Mouse (Mus musculus) embryonic facial prominence, embryonic 10.5 days (tissue): Measurements from ENCODE around the gene Gm20441. TPM values are rescaled to one million over a fixed set of nuclear protein-coding genes. Genes with fewer than 3 reads are reported as not detected.
A peak's percentile ranks its signal among the peaks of the same experiment; 100 is the strongest.

Source experiments
- DNase-seq: peaks from one replicate; pipeline ENCODE4 v3.0.0-alpha.2; 2017; ENCODE audit warnings: low spot score
- H3K27ac ChIP-seq: fragments of 300-500 bp; sonication (generic); replicated peaks from 2 replicates; pipeline ENCODE4 v1.5.1; 2016; ENCODE audit warnings: mild to moderate bottlenecking
- H3K27me3 ChIP-seq: fragments of 300-500 bp; sonication (generic); replicated peaks from 2 replicates; pipeline ENCODE4 v1.6.1; 2016; ENCODE audit warnings: low read depth, mild to moderate bottlenecking; ENCODE audit not compliant: poor library complexity, severe bottlenecking
- H3K36me3 ChIP-seq: fragments of 300-500 bp; sonication (generic); replicated peaks from 2 replicates; pipeline ENCODE4 v1.6.1; 2016; ENCODE audit warnings: mild to moderate bottlenecking, moderate library complexity
- H3K4me1 ChIP-seq: fragments of 300-500 bp; sonication (generic); 2 replicates; pipeline ENCODE4 v1.6.1; 2016
- H3K4me3 ChIP-seq: fragments of 300-500 bp; sonication (generic); 2 replicates; pipeline ENCODE4 v1.5.1; 2016; ENCODE audit warnings: mild to moderate bottlenecking, moderate library complexity
- H3K9me3 ChIP-seq: fragments of 300-500 bp; sonication (generic); 2 replicates; pipeline ENCODE4 v1.6.1; 2016; ENCODE audit warnings: mild to moderate bottlenecking
- WGBS: fragments of 180-500 bp; shearing (Covaris S2); methylation state at CpG from one replicate; pipeline ENCODE4 v1.1.7; 2016; 5-methylcytosine and 5-hydroxymethylcytosine counted together
- polyA plus RNA-seq: library from polyadenylated mRNA; unstranded; fragments of >200 nt; fragmentation: Nextera tagmentation; extraction: Ambion mirVana; gene quantifications from 2 replicates; pipeline ENCODE4 v1.2.1, GENCODE M21; 2016

Gene Gm20441
- polyA plus RNA-seq: not detected in 2 replicates

GRCm38 (mm10) chr10:75780769-75781578, at the start of gene Gm20441, which contains the start of gene Gstt3:
Gm20441 (minus strand) TSS chr10:75780954.
Gstt3 (minus strand) TSS chr10:75781414.
- WGBS: 2% methylated on average over 28 of the region's 28 CpGs

GRCm38 (mm10) chr10:75830275-75830670, 49.5 kb upstream of the Gm20441 start:
- Histone ChIP-seq H3K4me3 (no peak overlapping the region), H3K9me3 (no peaks in the 10 kb centered on the region), H3K27me3 (peaks cover 29% of the 10 kb centered on the region), H3K4me1 (peaks cover 23% of the 10 kb centered on the region), H3K27ac (no peak overlapping the region), H3K36me3 (no peaks in the 10 kb centered on the region)
- WGBS: 89% methylated on average over 2 of the region's 2 CpGs
- DNase-seq: no peak

More at GRCm38 (mm10) chr10:75780769-75781578, at the start of gene Gm20441, which contains the start of gene Gstt3:
- H3K4me3 ChIP-seq: peak within 1 kb of the TSS; percentile 59
- H3K27ac ChIP-seq: 0 out of 2 replicates have a peak within 1 kb of the TSS, but pooled peaks have one; percentile 11
- peaks cover 20% of the 10 kb centered on the region for H3K4me1 ChIP-seq
- no peaks in the 10 kb centered on the region for H3K36me3 ChIP-seq
- peaks cover 46% of the 10 kb centered on the region for H3K27me3 ChIP-seq
- peak; percentile 74 for DNase-seq
- no peaks in the 10 kb centered on the region for H3K9me3 ChIP-seq

- 72% methylated on average over 2 of the region's 2 CpGs for WGBS
- peak; percentile 6 for DNase-seq
- no peaks in the 10 kb centered on the region for H3K9me3 ChIP-seq
Measured at GRCm38 (mm10) chr10:75829529-75830274, 48.9 kb upstream of the Gm20441 start.

GRCm38 (mm10) chr10:75828500-75828931, 47.8 kb upstream of the Gm20441 start:
- DNase-seq: no peak

More at GRCm38 (mm10) chr10:75829529-75830274, 48.9 kb upstream of the Gm20441 start:
- H3K4me1 ChIP-seq: peaks cover 19% of the 10 kb centered on the region
- no peaks in the 10 kb centered on the region for H3K36me3 ChIP-seq
- peaks cover 28% of the 10 kb centered on the region for H3K27me3 ChIP-seq
- no peak overlapping the region for H3K4me3 ChIP-seq
- no peak overlapping the region for H3K27ac ChIP-seq

GRCm38 (mm10) chr10:75827668-75828360, 47.1 kb upstream of the Gm20441 start:
- whole genome bisulfite sequencing: 93% methylated on average over 4 of the region's 4 CpGs
- peaks cover 9% of the 10 kb centered on the region for H3K27me3 ChIP-seq
- no peak for DNase-seq
- H3K4me1 ChIP-seq: peaks cover 3% of the 10 kb centered on the region; the same call in 1 of the 2 replicates
- H3K9me3 ChIP-seq: no peaks in the 10 kb centered on the region
- H3K4me3 ChIP-seq: no peak overlapping the region
- no peak overlapping the region for H3K27ac ChIP-seq
- H3K36me3 ChIP-seq: no peaks in the 10 kb centered on the region

More at GRCm38 (mm10) chr10:75828500-75828931, 47.8 kb upstream of the Gm20441 start:
- no peak overlapping the region for H3K27ac ChIP-seq
- no peaks in the 10 kb centered on the region for H3K36me3 ChIP-seq
- H3K4me1 ChIP-seq: peaks cover 7% of the 10 kb centered on the region
- H3K27me3 ChIP-seq: peaks cover 16% of the 10 kb centered on the region
- H3K4me3 ChIP-seq: no peak overlapping the region
- H3K9me3 ChIP-seq: no peaks in the 10 kb centered on the region

GRCm38 (mm10) chr10:75824530-75824929, 43.8 kb upstream of the Gm20441 start:
- WGBS: 86% methylated on average over 4 of the region's 4 CpGs
- Histone ChIP-seq H3K27me3 (no peaks in the 10 kb centered on the region), H3K27ac (no peak overlapping the region), H3K36me3 (no peaks in the 10 kb centered on the region), H3K4me1 (no peaks in the 10 kb centered on the region), H3K9me3 (no peaks in the 10 kb centered on the region), H3K4me3 (no peak overlapping the region)
- no peak for DNase-seq

- Histone ChIP-seq H3K9me3 (no peaks in the 10 kb centered on the region), H3K27me3 (no peaks in the 10 kb centered on the region), H3K27ac (no peak overlapping the region), H3K4me1 (no peaks in the 10 kb centered on the region), H3K36me3 (no peaks in the 10 kb centered on the region), H3K4me3 (no peak overlapping the region)
- WGBS: 92% methylated on average over 1 of the region's 1 CpGs
- DNase-seq: no peak
Measured at GRCm38 (mm10) chr10:75823782-75824181, 43.0 kb upstream of the Gm20441 start.

- Histone ChIP-seq H3K27ac (no peak within 1 kb of the TSS), H3K4me3 (no peak within 1 kb of the TSS), H3K9me3 (no peaks in the 10 kb centered on the region), H3K27me3 (no peaks in the 10 kb centered on the region), H3K4me1 (no peaks in the 10 kb centered on the region), H3K36me3 (no peaks in the 10 kb centered on the region)
- no peak for DNase-seq
- WGBS: 94% methylated on average over 2 of the region's 2 CpGs
Measured at GRCm38 (mm10) chr10:75822443-75822842, 41.7 kb upstream of the Gm20441 start, which contains the start of gene Gstt4. Gstt4 (minus strand) TSS chr10:75822543.

GRCm38 (mm10) chr10:75819882-75820281, 39.1 kb upstream of the Gm20441 start:
- H3K4me3 ChIP-seq: no peak overlapping the region
- H3K27ac ChIP-seq: no peak overlapping the region
- no peaks in the 10 kb centered on the region for H3K27me3 ChIP-seq
- WGBS: 85% methylated on average over 5 of the region's 5 CpGs
- H3K9me3 ChIP-seq: no peaks in the 10 kb centered on the region
- DNase-seq: no peak
- no peaks in the 10 kb centered on the region for H3K36me3 ChIP-seq
- no peaks in the 10 kb centered on the region for H3K4me1 ChIP-seq

GRCm38 (mm10) chr10:75818641-75819040, 37.9 kb upstream of the Gm20441 start:
- no peak for DNase-seq
- no peak overlapping the region for H3K4me3 ChIP-seq
- no peaks in the 10 kb centered on the region for H3K4me1 ChIP-seq
- no peak overlapping the region for H3K27ac ChIP-seq
- H3K27me3 ChIP-seq: no peaks in the 10 kb centered on the region
- no peaks in the 10 kb centered on the region for H3K36me3 ChIP-seq
- 60% methylated on average over 10 of the region's 10 CpGs for WGBS
- no peaks in the 10 kb centered on the region for H3K9me3 ChIP-seq

GRCm38 (mm10) chr10:75804217-75804616, 23.5 kb upstream of the Gm20441 start:
- H3K36me3 ChIP-seq: no peaks in the 10 kb centered on the region
- peaks cover 12% of the 10 kb centered on the region; the same call in 1 of the 2 replicates for H3K27me3 ChIP-seq
- 64% methylated on average over 2 of the region's 2 CpGs for WGBS
- no peak for DNase-seq
- H3K4me1 ChIP-seq: no peaks in the 10 kb centered on the region
- no peak overlapping the region for H3K4me3 ChIP-seq
- H3K27ac ChIP-seq: no peak overlapping the region
- H3K9me3 ChIP-seq: no peaks in the 10 kb centered on the region

GRCm38 (mm10) chr10:75798176-75798696, 17.5 kb upstream of the Gm20441 start, which contains the start of gene Gstt1:
Gstt1 (minus strand) TSS chr10:75798584.
- 3% methylated on average over 18 of the region's 18 CpGs for WGBS
- Histone ChIP-seq H3K4me1 (peaks cover 31% of the 10 kb centered on the region), H3K27ac (0 out of 2 replicates have a peak within 1 kb of the TSS, but pooled peaks have one; percentile 14), H3K27me3 (peaks cover 45% of the 10 kb centered on the region), H3K36me3 (no peaks in the 10 kb centered on the region), H3K9me3 (no peaks in the 10 kb centered on the region), H3K4me3 (peak within 1 kb of the TSS; percentile 58)
- DNase-seq: peak; percentile 60
